Mouse (Mus musculus) liver, embryonic 14.5 days (tissue): ENCODE results near the gene Hspbap1. TPM values are rescaled to one million over a fixed set of nuclear protein-coding genes. Genes with fewer than 3 reads are reported as not detected.

ENCODE experiments used
- ATAC-seq: fragments of 200-750 bp; cut with Nextera tagmentation; 2 replicates; pipeline ENCODE4 v1.8.0; 2017; ENCODE audit warnings: moderate number of reproducible peaks, mild to moderate bottlenecking, moderate library complexity; ENCODE audit not compliant: insufficient read depth
- DNase-seq, 3 experiments: peaks; one replicate each; pipeline ENCODE4 v3.0.0-alpha.2; 2012 to 2013; ENCODE audit warnings: low read depth in 3 of 3, low spot score in 3 of 3
- H3K27ac ChIP-seq: fragments of 300-500 bp; sonication (generic); 2 replicates; pipeline ENCODE4 v1.5.1; 2014; ENCODE audit warnings: moderate library complexity, mild to moderate bottlenecking, control low read depth, inconsistent platforms
- H3K27me3 ChIP-seq: fragments of 300-500 bp; sonication (generic); 2 replicates; pipeline ENCODE4 v1.6.1; 2014; ENCODE audit warnings: mild to moderate bottlenecking, low read length, moderate library complexity; ENCODE audit not compliant: control insufficient read depth, insufficient read depth
- H3K36me3 ChIP-seq: fragments of 300-500 bp; sonication (generic); replicated peaks from 2 replicates; pipeline ENCODE4 v1.6.1; 2014; ENCODE audit warnings: low read depth; ENCODE audit not compliant: control insufficient read depth, insufficient read depth
- H3K4me1 ChIP-seq, 2 experiments: fragments of 200-500 bp in 1 of 2; fragments of 300-500 bp in 1 of 2; sonication (generic) in 1 of 2; replicated peaks; 2 replicates each; pipeline ENCODE4 v1.6.1; 2012 to 2014; ENCODE audit warnings: antibody characterized with exemption in 1 of 2, inconsistent platforms in 1 of 2, low read length in 1 of 2; ENCODE audit not compliant: control insufficient read depth in 2 of 2, insufficient read depth in 2 of 2
- H3K4me2 ChIP-seq: fragments of 300-500 bp; sonication (generic); 2 replicates; pipeline ENCODE4 v1.6.1; 2014; ENCODE audit warnings: low read depth, mild to moderate bottlenecking, control low read depth, moderate library complexity
- H3K4me3 ChIP-seq, 2 experiments: fragments of 200-500 bp in 1 of 2; fragments of 300-500 bp in 1 of 2; sonication (generic) in 1 of 2; 2 replicates each; pipeline ENCODE4 v1.5.1; 2012 to 2014; ENCODE audit warnings: low read depth in 2 of 2, low read length in 2 of 2, mild to moderate bottlenecking in 2 of 2, control low read depth in 1 of 2, inconsistent platforms in 1 of 2, moderate library complexity in 1 of 2; ENCODE audit not compliant: insufficient read depth in 1 of 2
- H3K9ac ChIP-seq: fragments of 300-500 bp; sonication (generic); replicated peaks from 2 replicates; pipeline ENCODE4 v1.6.1; 2014; ENCODE audit warnings: mild to moderate bottlenecking, control low read depth, moderate library complexity
- H3K9me3 ChIP-seq: fragments of 300-500 bp; sonication (generic); 2 replicates; pipeline ENCODE4 v1.6.1; 2016; ENCODE audit warnings: low read length, mixed read lengths; ENCODE audit not compliant: control insufficient read depth
- CTCF ChIP-seq: IDR thresholded peaks from 2 replicates; pipeline ENCODE4 v1.5.1; 2016; ENCODE audit warnings: antibody characterized with exemption, low read depth, control low read depth
- EP300 ChIP-seq: IDR thresholded peaks from 2 replicates; pipeline ENCODE4 v1.6.1; 2016; ENCODE audit warnings: antibody characterized with exemption, low read depth
- WGBS: fragments of 180-500 bp; shearing (Covaris S2); extraction: QIAGEN DNeasy Blood & Tissue Kit; methylation state at CpG from one replicate; pipeline ENCODE4 v1.1.7; 2014; ENCODE audit not compliant: insufficient replicate concordance; 5-methylcytosine and 5-hydroxymethylcytosine counted together
- polyA plus RNA-seq, 2 experiments: library from polyadenylated mRNA; depleted of rRNA in 1 of 2; stranded (reverse) in 1 of 2; unstranded in 1 of 2; fragments of >200 nt; fragmentation: Nextera tagmentation in 1 of 2; extraction: Ambion mirVana in 1 of 2; gene quantifications; 2 replicates each; pipeline versions ENCODE4 v1.2.1 to v1.2.3; 2012 to 2014

The Hspbap1 gene
- polyA plus RNA-seq, 2 experiments, result 12.8 to 15.3 TPM

DNA sequence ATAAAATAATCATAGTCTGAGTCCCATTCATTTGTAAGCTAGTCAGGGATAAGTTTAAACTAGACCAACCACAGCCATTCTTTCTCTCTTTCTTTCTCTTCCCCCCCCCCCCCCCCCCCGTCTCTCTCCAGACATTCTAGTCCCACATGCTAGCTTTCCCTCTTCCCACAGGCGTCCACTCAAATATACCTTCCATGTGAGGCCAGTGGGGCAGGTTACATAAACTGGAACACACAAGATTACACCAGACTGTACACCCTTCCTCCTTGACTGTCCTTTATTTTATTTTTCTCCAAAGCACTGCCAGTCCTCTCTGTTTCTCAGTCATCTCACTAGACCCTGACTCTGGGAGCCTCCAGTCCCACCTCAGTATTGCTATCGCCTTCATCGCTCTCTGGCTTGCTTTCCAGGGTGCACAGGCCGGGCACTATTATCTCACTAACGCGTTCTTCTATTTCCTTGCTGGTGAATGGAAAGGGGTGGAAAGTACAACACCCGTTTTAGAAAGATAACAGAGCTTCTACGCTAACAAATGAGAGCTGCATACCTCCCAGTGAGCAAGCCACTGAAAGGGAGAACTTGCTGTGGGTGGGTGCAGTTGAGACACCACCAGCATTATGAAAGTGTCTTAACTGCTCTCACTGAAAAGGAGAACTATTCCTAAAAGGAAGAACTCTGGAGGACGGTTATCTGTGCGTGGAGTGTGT lies 6.4 kb upstream of the Hspbap1 start:
- no peaks in the 10 kb centered on the region for H3K36me3 ChIP-seq
- peaks cover 23 to 40% of the 10 kb centered on the region in 2 experiments for H3K4me1 ChIP-seq
- ATAC-seq (peak; percentile 89), DNase-seq (peak; percentile 81 to 87 (median 85))
- H3K4me3 ChIP-seq, result peak overlapping the region; percentile 24 to 35; a peak in 3 of 4 replicates
- TF ChIP-seq EP300 (peak; percentile 88), CTCF (no peak)
- WGBS, result 10% methylated on average over 11 of the region's 11 CpGs
- H3K27ac ChIP-seq, result peak overlapping the region; percentile 89
- H3K9me3 ChIP-seq, result no peaks in the 10 kb centered on the region
- no peaks in the 10 kb centered on the region for H3K27me3 ChIP-seq
- peak overlapping the region; percentile 14 for H3K9ac ChIP-seq
- peak overlapping the region; percentile 70 for H3K4me2 ChIP-seq

GRCm38 (mm10) chr16:35764941-35765340 lies 5.2 kb upstream of the Hspbap1 start:
- TF ChIP-seq EP300 (no peak), CTCF (peak; percentile 36)
- DNase-seq, result peak in 1 of 3 experiments; percentile 41
- Histone ChIP-seq H3K36me3 (no peaks in the 10 kb centered on the region), H3K9me3 (no peaks in the 10 kb centered on the region), H3K9ac (peak overlapping the region; percentile 3; the same call in 1 of the 2 replicates), H3K4me3 (no peak overlapping the region), H3K4me2 (peak overlapping the region; percentile 70), H3K27ac (peak overlapping the region; percentile 61), H3K4me1 (peaks cover 27 to 40% of the 10 kb centered on the region in 2 experiments), H3K27me3 (no peaks in the 10 kb centered on the region)
- WGBS, result 41% methylated on average over 1 of the region's 1 CpGs
- ATAC-seq, result no peak

- TF ChIP-seq CTCF, result no peak
- no peak for TF ChIP-seq EP300
- no peak overlapping the region for H3K4me3 ChIP-seq
- WGBS, result 20% methylated on average over 2 of the region's 2 CpGs
- H3K36me3 ChIP-seq, result no peaks in the 10 kb centered on the region
- H3K27me3 ChIP-seq, result no peaks in the 10 kb centered on the region
- H3K27ac ChIP-seq, result peak overlapping the region; percentile 16
- ATAC-seq (no peak), DNase-seq (no peak)
- H3K4me2 ChIP-seq, result no peak overlapping the region
- H3K9me3 ChIP-seq, result no peaks in the 10 kb centered on the region
- H3K9ac ChIP-seq, result no peak overlapping the region
- H3K4me1 ChIP-seq, result peaks cover 26 to 41% of the 10 kb centered on the region in 2 experiments
Observed at GRCm38 (mm10) chr16:35765449-35765848, 4.7 kb upstream of the Hspbap1 start.

- Histone ChIP-seq H3K4me1 (peaks cover 29 to 46% of the 10 kb centered on the region in 2 experiments), H3K27ac (no peak overlapping the region), H3K9ac (no peak overlapping the region), H3K4me3 (no peak overlapping the region), H3K27me3 (no peaks in the 10 kb centered on the region), H3K4me2 (no peak overlapping the region), H3K36me3 (no peaks in the 10 kb centered on the region), H3K9me3 (no peaks in the 10 kb centered on the region)
- TF ChIP-seq CTCF (no peak), EP300 (no peak)
- ATAC-seq, result no peak
- DNase-seq, result no peak
- 77% methylated on average over 3 of the region's 3 CpGs for WGBS
Observed at GRCm38 (mm10) chr16:35766366-35766765, 3.8 kb upstream of the Hspbap1 start.

- peaks cover 37 to 51% of the 10 kb centered on the region in 2 experiments for H3K4me1 ChIP-seq
Observed at GRCm38 (mm10) chr16:35768469-35768784, 1.7 kb upstream of the Hspbap1 start.

More at GRCm38 (mm10) chr16:35768469-35768784, 1.7 kb upstream of the Hspbap1 start:
- ATAC-seq (no peak), DNase-seq (no peak)
- H3K4me3 ChIP-seq, result peak overlapping the region; percentile 86 to 89
- peak overlapping the region; percentile 93 for H3K9ac ChIP-seq
- no peaks in the 10 kb centered on the region for H3K27me3 ChIP-seq
- peak overlapping the region; percentile 72 for H3K4me2 ChIP-seq
- no peaks in the 10 kb centered on the region; the same call in 1 of the 2 replicates for H3K36me3 ChIP-seq
- H3K9me3 ChIP-seq, result no peaks in the 10 kb centered on the region
- WGBS, result 31% methylated on average over 6 of the region's 6 CpGs
- H3K27ac ChIP-seq, result peak overlapping the region; percentile 58
- TF ChIP-seq CTCF (no peak), EP300 (no peak)
